Mouse (Mus musculus) neural tube, embryonic 15.5 days (tissue): ENCODE measurements at regions not wholly inside any gene's neighbourhood (a gene's known extent, or its start where the extent isn't known, plus 50 kb on each side); places are given as distances from the start of the nearest gene placed in this dataset.

Experiments used
- ATAC-seq: fragments of 200-750 bp; cut with Nextera tagmentation; 2 replicates; pipeline ENCODE4 v1.8.0; 2017; ENCODE audit warnings: mild to moderate bottlenecking, moderate TSS enrichment, moderate library complexity; ENCODE audit not compliant: low FRiP score
- H3K27ac ChIP-seq: fragments of 300-500 bp; sonication (generic); replicated peaks from 2 replicates; pipeline ENCODE4 v1.5.1; 2015; ENCODE audit warnings: mild to moderate bottlenecking, inconsistent platforms
- H3K27me3 ChIP-seq: fragments of 300-500 bp; sonication (generic); replicated peaks from 2 replicates; pipeline ENCODE4 v1.6.1; 2015; ENCODE audit warnings: inconsistent platforms
- H3K36me3 ChIP-seq: fragments of 300-500 bp; sonication (generic); 2 replicates; pipeline ENCODE4 v1.6.1; 2015; ENCODE audit warnings: inconsistent platforms
- H3K4me1 ChIP-seq: fragments of 300-500 bp; sonication (generic); 2 replicates; pipeline ENCODE4 v1.6.1; 2015; ENCODE audit warnings: inconsistent platforms
- H3K4me2 ChIP-seq: fragments of 300-500 bp; sonication (generic); 2 replicates; pipeline ENCODE4 v1.6.1; 2015; ENCODE audit warnings: inconsistent platforms, mild to moderate bottlenecking, moderate library complexity
- H3K4me3 ChIP-seq: fragments of 300-500 bp; sonication (generic); replicated peaks from 2 replicates; pipeline ENCODE4 v1.5.1; 2015; ENCODE audit warnings: mild to moderate bottlenecking, inconsistent platforms
- H3K9ac ChIP-seq: fragments of 300-500 bp; sonication (generic); replicated peaks from 2 replicates; pipeline ENCODE4 v1.6.1; 2015; ENCODE audit warnings: mild to moderate bottlenecking, inconsistent platforms
- H3K9me3 ChIP-seq: fragments of 300-500 bp; sonication (generic); replicated peaks from 2 replicates; pipeline ENCODE4 v1.6.1; 2016; ENCODE audit warnings: inconsistent platforms
- WGBS: fragments of 180-500 bp; shearing (Covaris S2); methylation state at CpG from one replicate; pipeline ENCODE4 v1.1.7; 2015; ENCODE audit warnings: mixed read lengths; 5-methylcytosine and 5-hydroxymethylcytosine counted together

DNA sequence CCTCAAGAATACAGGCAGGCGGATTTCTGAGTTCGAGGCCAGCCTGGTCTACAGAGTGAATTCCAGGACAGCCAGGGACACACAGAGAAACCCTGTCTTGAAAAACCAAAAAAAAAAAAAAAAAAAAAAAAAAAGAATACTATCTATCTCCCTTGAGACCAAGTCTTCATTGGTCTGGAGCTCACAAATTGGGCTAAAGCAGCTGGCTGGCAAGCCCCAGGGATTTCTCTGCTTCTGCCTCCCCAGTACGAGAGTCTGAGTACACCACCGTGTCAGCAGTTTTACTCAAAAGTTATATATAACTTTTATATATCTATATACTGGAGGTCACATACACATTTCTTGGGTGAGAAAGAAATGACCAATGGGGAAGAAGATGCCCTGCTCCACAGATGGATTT is 229.2 kb downstream of the Zfp36l1 start:
- Histone ChIP-seq H3K4me1 (peaks cover 41% of the 10 kb centered on the region), H3K36me3 (no peaks in the 10 kb centered on the region), H3K27me3 (no peaks in the 10 kb centered on the region), H3K9ac (no peak overlapping the region), H3K4me2 (no peak overlapping the region), H3K9me3 (no peaks in the 10 kb centered on the region), H3K27ac (no peak overlapping the region), H3K4me3 (no peak overlapping the region)
- no peak for ATAC-seq
- WGBS = 91% methylated on average over 4 of the region's 4 CpGs

DNA sequence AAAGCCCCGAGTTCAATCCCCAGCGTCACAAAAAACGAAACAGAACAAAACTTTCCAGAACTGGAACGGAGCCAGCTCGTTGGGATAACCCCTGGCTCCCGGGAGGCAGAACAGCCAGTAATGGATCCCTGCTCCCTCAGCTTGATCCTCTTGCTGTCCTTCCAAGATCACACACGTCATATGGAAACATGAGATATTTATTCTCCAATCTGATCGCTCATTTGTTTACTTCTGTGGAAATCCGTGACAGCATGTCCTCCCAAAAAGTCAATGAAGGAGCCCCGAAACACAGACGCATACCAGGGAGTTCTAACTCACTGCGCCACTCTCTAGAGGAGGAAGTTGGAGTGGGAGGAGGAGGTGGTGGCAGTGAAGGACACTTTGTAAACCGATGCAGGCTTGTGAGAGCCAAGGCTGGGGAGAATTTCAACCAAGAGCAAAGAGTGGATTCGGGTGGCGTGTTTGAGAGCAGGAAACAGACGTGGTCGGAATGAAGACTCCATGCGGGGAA is 232.0 kb downstream of the Zfp36l1 start:
- no peaks in the 10 kb centered on the region for H3K27me3 ChIP-seq
- no peaks in the 10 kb centered on the region for H3K36me3 ChIP-seq
- no peaks in the 10 kb centered on the region for H3K9me3 ChIP-seq
- peaks cover 29% of the 10 kb centered on the region for H3K4me1 ChIP-seq
- WGBS = 51% methylated on average over 18 of the region's 18 CpGs
- no peak overlapping the region for H3K9ac ChIP-seq
- no peak overlapping the region for H3K4me3 ChIP-seq
- no peak for ATAC-seq
- no peak overlapping the region for H3K4me2 ChIP-seq
- peak overlapping the region; percentile 68; the same call in 1 of the 2 replicates for H3K27ac ChIP-seq

DNA sequence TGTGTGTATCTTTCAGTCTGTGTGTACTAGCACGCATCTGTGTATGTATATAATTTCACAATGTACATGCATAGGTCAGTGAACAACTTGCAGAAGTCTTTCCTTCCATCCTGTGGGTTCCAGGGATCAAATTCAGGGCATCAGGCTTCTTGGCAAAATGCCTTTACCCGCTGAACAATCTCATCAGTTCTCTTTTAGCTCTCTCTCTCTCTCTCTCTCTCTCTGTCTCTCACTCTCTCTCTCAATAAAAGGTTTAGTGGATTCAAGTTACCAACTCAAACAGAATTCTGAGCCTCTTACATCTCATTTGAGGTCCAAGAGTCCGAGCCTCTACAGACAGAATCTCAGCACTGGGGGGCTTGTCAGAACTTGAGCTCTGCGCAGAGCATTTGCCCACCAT is 232.5 kb downstream of the Zfp36l1 start:
- H3K4me2 ChIP-seq = no peak overlapping the region
- H3K27me3 ChIP-seq = no peaks in the 10 kb centered on the region
- H3K9ac ChIP-seq = no peak overlapping the region
- no peaks in the 10 kb centered on the region for H3K9me3 ChIP-seq
- peak overlapping the region; percentile 68; the same call in 1 of the 2 replicates for H3K27ac ChIP-seq
- H3K36me3 ChIP-seq = no peaks in the 10 kb centered on the region
- H3K4me3 ChIP-seq = no peak overlapping the region
- no peak for ATAC-seq
- peaks cover 29% of the 10 kb centered on the region for H3K4me1 ChIP-seq
- 59% methylated on average over 4 of the region's 4 CpGs for WGBS

DNA sequence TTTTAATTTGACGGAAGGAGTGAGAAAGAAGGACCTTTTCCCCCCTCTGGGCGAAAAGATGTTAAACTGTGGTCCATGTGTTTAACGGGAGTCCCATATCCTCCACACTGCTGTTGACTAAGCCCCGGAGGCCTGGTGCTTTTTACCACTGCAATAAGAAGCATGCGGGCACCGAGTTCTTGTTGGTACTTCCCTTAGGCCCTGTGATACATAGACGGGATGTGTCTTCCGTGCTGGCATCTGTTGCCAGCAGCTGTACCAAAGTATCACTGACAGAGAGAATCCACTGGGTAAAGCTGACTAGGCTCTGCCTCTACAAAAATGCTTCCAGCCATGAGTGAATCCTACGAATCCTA is 232.9 kb downstream of the Zfp36l1 start:
- Histone ChIP-seq H3K4me1 (peaks cover 29% of the 10 kb centered on the region), H3K9ac (no peak overlapping the region), H3K4me2 (no peak overlapping the region), H3K9me3 (no peaks in the 10 kb centered on the region), H3K27ac (peak overlapping the region; percentile 68; the same call in 1 of the 2 replicates), H3K27me3 (no peaks in the 10 kb centered on the region), H3K36me3 (no peaks in the 10 kb centered on the region), H3K4me3 (no peak overlapping the region)
- ATAC-seq = peak; percentile 28
- WGBS = 16% methylated on average over 9 of the region's 9 CpGs

DNA sequence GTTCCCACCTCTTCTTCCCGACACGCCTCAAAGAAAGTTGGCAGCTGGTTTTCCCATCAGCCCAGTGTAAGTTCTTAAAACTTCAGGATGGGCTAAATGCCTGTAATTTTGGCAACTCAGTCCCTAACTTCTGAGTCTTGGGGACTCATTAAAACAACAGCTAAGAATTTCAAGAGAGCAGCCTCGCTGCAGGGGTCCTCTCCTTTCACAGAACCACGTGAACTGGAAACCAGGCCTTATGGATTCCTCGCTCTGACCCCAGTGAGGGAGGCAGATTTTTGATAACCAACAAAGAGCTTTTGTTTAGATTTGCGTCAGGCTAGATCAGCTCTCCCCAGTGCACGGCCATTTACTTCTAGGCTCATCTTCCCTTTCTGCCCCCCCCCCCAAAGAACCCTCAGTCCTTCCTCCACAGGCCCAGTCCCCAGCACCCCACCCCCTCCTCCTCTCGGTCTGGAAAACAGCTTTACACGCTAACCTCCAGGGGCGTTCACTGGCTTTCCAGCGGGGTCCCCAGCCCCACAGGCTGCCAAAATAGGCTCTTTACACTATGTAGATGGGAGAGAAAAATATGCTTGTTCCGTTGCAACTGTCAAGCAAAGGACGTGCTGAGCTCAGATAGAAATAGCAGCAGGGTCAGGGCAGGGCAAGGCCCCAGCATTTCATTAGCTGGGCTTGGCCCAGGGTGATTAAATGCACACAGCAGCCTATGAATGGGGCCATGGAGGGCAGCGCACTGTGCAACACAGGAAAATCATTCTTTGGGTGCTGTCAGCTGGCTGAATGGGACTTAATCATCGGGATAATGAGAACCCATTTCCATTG is 233.5 kb downstream of the Zfp36l1 start:
- no peaks in the 10 kb centered on the region for H3K9me3 ChIP-seq
- no peak overlapping the region for H3K4me2 ChIP-seq
- H3K9ac ChIP-seq = no peak overlapping the region
- peak overlapping the region; percentile 68 for H3K27ac ChIP-seq
- WGBS = 10% methylated on average over 15 of the region's 15 CpGs
- H3K36me3 ChIP-seq = no peaks in the 10 kb centered on the region
- ATAC-seq = peak; percentile 61
- no peaks in the 10 kb centered on the region for H3K27me3 ChIP-seq
- peaks cover 29% of the 10 kb centered on the region for H3K4me1 ChIP-seq
- H3K4me3 ChIP-seq = no peak overlapping the region

DNA sequence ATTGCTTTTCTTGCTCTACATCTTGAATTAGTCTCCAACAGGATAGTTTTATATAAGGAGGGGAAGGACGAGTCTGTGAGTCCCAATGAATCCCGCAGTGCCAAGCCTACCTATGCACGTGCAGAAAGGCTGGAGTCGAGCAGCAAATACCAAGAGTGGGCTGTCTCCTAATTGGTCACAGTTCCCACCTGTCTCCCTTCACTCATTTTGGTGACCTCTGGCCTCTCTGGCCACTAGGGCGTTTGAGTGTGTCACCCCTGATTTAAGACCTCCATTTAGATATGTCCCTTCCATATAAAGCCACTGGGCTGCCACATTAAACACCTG is 234.1 kb downstream of the Zfp36l1 start:
- no peak for ATAC-seq
- H3K4me2 ChIP-seq = no peak overlapping the region
- H3K9me3 ChIP-seq = no peaks in the 10 kb centered on the region
- no peaks in the 10 kb centered on the region for H3K36me3 ChIP-seq
- no peak overlapping the region for H3K27ac ChIP-seq
- no peak overlapping the region for H3K4me3 ChIP-seq
- 23% methylated on average over 5 of the region's 5 CpGs for WGBS
- H3K27me3 ChIP-seq = no peaks in the 10 kb centered on the region
- H3K4me1 ChIP-seq = peaks cover 29% of the 10 kb centered on the region
- no peak overlapping the region for H3K9ac ChIP-seq

DNA sequence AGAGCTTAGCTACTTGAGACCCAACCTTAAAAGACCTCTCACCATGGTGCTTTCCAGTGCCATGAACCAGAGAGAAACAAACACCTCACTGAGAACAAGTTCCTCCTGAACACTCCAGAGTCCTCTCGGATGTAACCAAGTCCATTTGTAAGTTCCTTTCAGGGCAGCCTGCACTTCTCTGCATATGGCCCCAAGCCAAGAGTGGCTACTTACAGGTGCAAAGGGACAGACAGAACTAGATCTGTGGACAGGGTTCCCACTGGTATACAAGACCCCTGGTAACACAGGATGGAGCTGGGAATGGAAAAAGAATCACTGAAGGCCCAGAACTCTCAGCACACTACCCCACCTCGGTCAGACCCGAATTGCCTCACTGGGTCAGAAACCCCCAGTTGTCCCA is 234.7 kb downstream of the Zfp36l1 start:
- H3K27ac ChIP-seq = no peak overlapping the region
- H3K36me3 ChIP-seq = no peaks in the 10 kb centered on the region
- H3K9me3 ChIP-seq = no peaks in the 10 kb centered on the region
- WGBS = 75% methylated on average over 3 of the region's 3 CpGs
- peaks cover 29% of the 10 kb centered on the region for H3K4me1 ChIP-seq
- no peak overlapping the region for H3K9ac ChIP-seq
- H3K4me2 ChIP-seq = no peak overlapping the region
- H3K4me3 ChIP-seq = no peak overlapping the region
- H3K27me3 ChIP-seq = no peaks in the 10 kb centered on the region
- no peak for ATAC-seq

DNA sequence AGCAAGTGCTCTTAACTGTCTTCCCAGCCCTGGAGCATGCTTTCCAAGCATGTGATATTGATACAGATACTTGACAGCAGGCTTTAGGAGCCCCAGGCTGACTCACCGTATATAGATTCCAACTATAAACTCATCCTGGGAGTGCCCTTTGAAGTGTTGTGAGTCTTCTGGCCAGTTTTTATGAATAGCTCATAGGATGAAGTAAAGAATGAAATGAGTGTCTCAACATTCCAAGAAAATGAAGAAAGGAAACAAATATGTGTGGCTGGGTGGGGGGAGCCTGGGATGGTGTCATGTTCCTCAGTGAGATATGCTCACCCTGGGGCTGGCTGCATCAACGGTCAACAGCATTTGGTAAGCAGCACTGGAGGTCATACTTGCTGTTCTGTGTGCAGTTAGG is 238.5 kb downstream of the Zfp36l1 start:
- H3K4me2 ChIP-seq = no peak overlapping the region
- WGBS = 76% methylated on average over 2 of the region's 2 CpGs

DNA sequence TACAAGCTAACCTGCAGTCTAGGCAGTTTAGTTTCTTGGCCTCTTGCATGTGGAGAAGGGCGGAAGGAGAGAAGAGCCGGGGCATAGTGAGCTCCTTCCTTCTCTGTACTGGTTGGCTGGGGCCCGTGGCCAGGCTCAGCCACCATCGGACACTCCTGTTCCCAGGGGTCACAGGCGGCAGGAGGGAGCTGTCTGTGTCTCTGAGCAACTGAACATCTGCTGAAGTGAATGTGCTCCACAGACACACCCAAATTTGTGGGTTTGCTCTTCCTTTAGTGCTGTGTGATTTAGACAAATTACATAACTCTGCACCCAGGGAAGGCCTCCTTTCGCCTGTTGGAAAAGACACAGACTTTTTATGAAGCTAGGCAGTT is 247.6 kb downstream of the Zfp36l1 start:
- Histone ChIP-seq H3K9ac (no peak overlapping the region), H3K4me3 (no peak overlapping the region), H3K9me3 (no peaks in the 10 kb centered on the region), H3K4me1 (peaks cover 3% of the 10 kb centered on the region; the same call in 1 of the 2 replicates), H3K27ac (no peak overlapping the region; the same call in 1 of the 2 replicates), H3K4me2 (no peak overlapping the region), H3K36me3 (no peaks in the 10 kb centered on the region), H3K27me3 (no peaks in the 10 kb centered on the region)
- WGBS = 71% methylated on average over 6 of the region's 6 CpGs
- no peak for ATAC-seq

More for the DNA sequence above, 238.5 kb downstream of the Zfp36l1 start:
- Histone ChIP-seq H3K27ac (no peak overlapping the region), H3K4me3 (no peak overlapping the region), H3K9ac (no peak overlapping the region), H3K27me3 (no peaks in the 10 kb centered on the region), H3K9me3 (no peaks in the 10 kb centered on the region), H3K4me1 (peaks cover 7% of the 10 kb centered on the region), H3K36me3 (no peaks in the 10 kb centered on the region)
- ATAC-seq = no peak

DNA sequence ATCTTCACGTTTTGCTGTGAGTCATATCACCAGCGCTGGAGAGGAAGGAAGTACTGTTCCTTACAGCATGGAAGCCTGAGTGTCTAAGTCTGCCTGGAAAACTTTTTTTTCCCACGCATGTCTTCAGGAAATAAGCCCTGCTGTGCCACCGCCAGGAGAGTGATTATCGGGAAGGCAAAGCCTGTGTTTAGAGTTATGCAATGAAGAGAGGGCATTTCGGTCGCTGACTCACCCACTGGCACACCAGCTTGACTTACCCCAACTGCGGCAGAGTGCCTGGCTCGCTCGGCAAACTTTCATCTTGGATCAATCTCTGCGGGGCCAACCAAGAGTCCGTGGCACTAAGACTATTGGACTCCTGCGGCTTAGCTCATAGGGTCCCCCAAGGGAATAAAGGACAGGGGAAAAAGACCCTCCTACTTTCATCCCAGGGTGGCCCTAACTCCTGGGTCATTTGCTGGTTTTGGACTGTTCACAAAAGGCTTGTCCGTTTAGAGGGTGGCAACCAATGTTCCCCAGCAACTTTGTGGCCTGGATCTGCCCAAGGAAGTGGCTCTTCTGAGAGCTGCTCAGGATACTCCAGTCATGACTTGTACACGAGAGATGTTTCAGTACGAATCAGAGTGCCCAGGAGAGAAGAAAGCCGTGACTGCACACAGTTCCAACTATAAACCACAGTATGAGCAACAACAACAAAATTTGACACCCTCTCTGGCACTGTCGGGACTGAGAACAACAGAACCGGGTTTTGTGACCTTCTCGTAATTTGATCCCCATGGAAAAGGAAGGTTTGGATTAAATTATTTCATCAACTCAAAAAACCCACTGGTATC is 248.3 kb downstream of the Zfp36l1 start:
- H3K27ac ChIP-seq = no peak overlapping the region
- no peak overlapping the region for H3K9ac ChIP-seq
- 82% methylated on average over 20 of the region's 20 CpGs for WGBS
- H3K4me1 ChIP-seq = peaks cover 9% of the 10 kb centered on the region
- ATAC-seq = no peak
- H3K27me3 ChIP-seq = no peaks in the 10 kb centered on the region
- H3K4me2 ChIP-seq = no peak overlapping the region
- H3K4me3 ChIP-seq = no peak overlapping the region
- H3K9me3 ChIP-seq = no peaks in the 10 kb centered on the region
- no peaks in the 10 kb centered on the region for H3K36me3 ChIP-seq
